Mouse (Mus musculus) forebrain, postnatal 0 days (tissue): ENCODE results near the gene Ago4. TPM values are rescaled to one million over a fixed set of nuclear protein-coding genes. Genes with fewer than 3 reads are reported as not detected.

ENCODE experiments used
- ATAC-seq: fragments of 200-750 bp; cut with Nextera tagmentation; 2 replicates; pipeline ENCODE4 v1.8.0; 2017; ENCODE audit warnings: mild to moderate bottlenecking, moderate library complexity
- DNase-seq: peaks from one replicate; pipeline ENCODE4 v3.0.0-alpha.2; 2015
- H3K27ac ChIP-seq: fragments of 300-500 bp; sonication (generic); 2 replicates; pipeline ENCODE4 v1.5.1; 2014; ENCODE audit warnings: low read depth, mild to moderate bottlenecking, antibody characterized with exemption, low read length, moderate library complexity, mixed read lengths
- H3K27me3 ChIP-seq: fragments of 300-500 bp; sonication (generic); 2 replicates; pipeline ENCODE4 v1.6.1; 2014; ENCODE audit warnings: mild to moderate bottlenecking, low read length, mixed read lengths; ENCODE audit not compliant: insufficient read depth
- H3K36me3 ChIP-seq: fragments of 300-500 bp; sonication (generic); 2 replicates; pipeline ENCODE4 v1.6.1; 2014; ENCODE audit warnings: mild to moderate bottlenecking, moderate library complexity; ENCODE audit not compliant: insufficient read depth
- H3K4me1 ChIP-seq: fragments of 300-500 bp; sonication (generic); 2 replicates; pipeline ENCODE4 v1.6.1; 2014; ENCODE audit warnings: antibody characterized with exemption; ENCODE audit not compliant: insufficient read depth
- H3K4me2 ChIP-seq: fragments of 300-500 bp; sonication (generic); 2 replicates; pipeline ENCODE4 v1.6.1; 2014; ENCODE audit warnings: low read depth, mild to moderate bottlenecking, moderate library complexity
- H3K4me3 ChIP-seq: fragments of 300-500 bp; sonication (generic); 2 replicates; pipeline ENCODE4 v1.5.1; 2014; ENCODE audit warnings: low read depth, low read length, mixed read lengths
- H3K9ac ChIP-seq: fragments of 300-500 bp; sonication (generic); 2 replicates; pipeline ENCODE4 v1.6.1; 2014; ENCODE audit warnings: mild to moderate bottlenecking
- H3K9me3 ChIP-seq: fragments of 300-500 bp; sonication (generic); 2 replicates; pipeline ENCODE4 v1.6.1; 2016; ENCODE audit warnings: low read length
- CTCF ChIP-seq: sonication (generic); IDR thresholded peaks from 2 replicates; pipeline ENCODE4 v1.5.1; 2016; ENCODE audit warnings: antibody characterized with exemption, control low read depth, low read depth
- WGBS: fragments of 180-500 bp; shearing (Covaris S2); extraction: QIAGEN DNeasy Blood & Tissue Kit; methylation state at CpG from one replicate; pipeline ENCODE4 v1.1.7; 2014; 5-methylcytosine and 5-hydroxymethylcytosine counted together
- polyA plus RNA-seq: library from polyadenylated mRNA; unstranded; fragments of >200 nt; fragmentation: Nextera tagmentation; extraction: Ambion mirVana; gene quantifications from 2 replicates; pipeline ENCODE4 v1.2.1, GENCODE M21; 2015
- total RNA-seq: library from RNA; depleted of rRNA; stranded (reverse); fragments of >200 nt; gene quantifications from 2 replicates; pipeline ENCODE4 v1.2.3, GENCODE M21; 2014

Ago4 gene
- total and polyA plus RNA-seq, 2 experiments from 2014 or later = 3.1 to 11.6 TPM

- no peak for ATAC-seq
- TF ChIP-seq CTCF = no peak
- Histone ChIP-seq H3K4me1 (no peaks in the 10 kb centered on the region), H3K27ac (no peak overlapping the region), H3K4me3 (no peak overlapping the region), H3K9me3 (no peaks in the 10 kb centered on the region), H3K36me3 (peaks cover 38% of the 10 kb centered on the region), H3K27me3 (no peaks in the 10 kb centered on the region), H3K9ac (no peak overlapping the region), H3K4me2 (no peak overlapping the region)
- WGBS = 84% methylated on average over 12 of the region's 12 CpGs
- no peak for DNase-seq
Measured at GRCm38 (mm10) chr4:126490726-126491125, 42.5 kb downstream of the Ago4 start.

- no peaks in the 10 kb centered on the region for H3K9me3 ChIP-seq
- H3K4me3 ChIP-seq = no peak overlapping the region
- no peak overlapping the region for H3K9ac ChIP-seq
- H3K27me3 ChIP-seq = no peaks in the 10 kb centered on the region
- no peak overlapping the region for H3K4me2 ChIP-seq
- H3K36me3 ChIP-seq = peaks cover 31% of the 10 kb centered on the region
- 91% methylated on average over 5 of the region's 5 CpGs for WGBS
- DNase-seq (no peak), ATAC-seq (no peak)
- H3K4me1 ChIP-seq = no peaks in the 10 kb centered on the region
- no peak for TF ChIP-seq CTCF
- H3K27ac ChIP-seq = no peak overlapping the region
Measured at GRCm38 (mm10) chr4:126489811-126490210, 43.5 kb downstream of the Ago4 start.

GRCm38 (mm10) chr4:126486217-126486616 is 47.1 kb downstream of the Ago4 start:
- ATAC-seq (no peak), DNase-seq (no peak)
- Histone ChIP-seq H3K9me3 (no peaks in the 10 kb centered on the region), H3K27ac (no peak overlapping the region), H3K4me2 (no peak overlapping the region), H3K9ac (no peak overlapping the region), H3K4me3 (no peak overlapping the region), H3K36me3 (peaks cover 12% of the 10 kb centered on the region; the same call in 1 of the 2 replicates), H3K27me3 (no peaks in the 10 kb centered on the region), H3K4me1 (no peaks in the 10 kb centered on the region)
- WGBS = 81% methylated on average over 1 of the region's 1 CpGs
- TF ChIP-seq CTCF = no peak

- no peaks in the 10 kb centered on the region for H3K4me1 ChIP-seq
- DNase-seq (no peak), ATAC-seq (no peak)
- H3K4me3 ChIP-seq = no peak overlapping the region
- H3K27ac ChIP-seq = no peak overlapping the region
- TF ChIP-seq CTCF = no peak
- WGBS = 94% methylated on average over 2 of the region's 2 CpGs
- H3K9ac ChIP-seq = no peak overlapping the region
- no peaks in the 10 kb centered on the region for H3K9me3 ChIP-seq
- no peaks in the 10 kb centered on the region for H3K27me3 ChIP-seq
- H3K4me2 ChIP-seq = no peak overlapping the region
- 0 out of 2 replicates have a peak, but pooled peaks cover 4% of the 10 kb centered on the region for H3K36me3 ChIP-seq
Measured at GRCm38 (mm10) chr4:126485065-126485464, 48.2 kb downstream of the Ago4 start.

- Histone ChIP-seq H3K9ac (no peak overlapping the region), H3K9me3 (no peaks in the 10 kb centered on the region), H3K4me3 (no peak overlapping the region), H3K4me1 (no peaks in the 10 kb centered on the region), H3K27ac (no peak overlapping the region), H3K4me2 (no peak overlapping the region), H3K36me3 (no peaks in the 10 kb centered on the region), H3K27me3 (no peaks in the 10 kb centered on the region)
- WGBS = 82% methylated on average over 3 of the region's 3 CpGs
- no peak for TF ChIP-seq CTCF
- no peak for ATAC-seq
- DNase-seq = no peak
Measured at GRCm38 (mm10) chr4:126483874-126484273, 49.4 kb downstream of the Ago4 start.

- DNase-seq (no peak), ATAC-seq (no peak)
- Histone ChIP-seq H3K4me1 (no peaks in the 10 kb centered on the region), H3K9ac (no peak overlapping the region), H3K4me2 (no peak overlapping the region), H3K36me3 (no peaks in the 10 kb centered on the region), H3K4me3 (no peak overlapping the region), H3K27ac (no peak overlapping the region), H3K9me3 (no peaks in the 10 kb centered on the region), H3K27me3 (no peaks in the 10 kb centered on the region)
- TF ChIP-seq CTCF = no peak
- WGBS = 79% methylated on average over 12 of the region's 12 CpGs
Measured at GRCm38 (mm10) chr4:126482951-126483350, 50.3 kb downstream of the Ago4 start.

- WGBS = 94% methylated on average over 5 of the region's 5 CpGs
Measured at GRCm38 (mm10) chr4:126481461-126481860, 51.8 kb downstream of the Ago4 start.

GRCm38 (mm10) chr4:126480288-126480687 is 53.0 kb downstream of the Ago4 start:
- no peak for TF ChIP-seq CTCF
- no peak overlapping the region for H3K9ac ChIP-seq
- WGBS = 86% methylated on average over 3 of the region's 3 CpGs
- DNase-seq (no peak), ATAC-seq (no peak)
- no peaks in the 10 kb centered on the region for H3K9me3 ChIP-seq
- no peak overlapping the region for H3K4me2 ChIP-seq
- no peak overlapping the region for H3K4me3 ChIP-seq
- no peaks in the 10 kb centered on the region for H3K4me1 ChIP-seq
- H3K27ac ChIP-seq = no peak overlapping the region
- H3K27me3 ChIP-seq = no peaks in the 10 kb centered on the region
- no peaks in the 10 kb centered on the region for H3K36me3 ChIP-seq

More at GRCm38 (mm10) chr4:126481461-126481860, 51.8 kb downstream of the Ago4 start:
- DNase-seq (no peak), ATAC-seq (no peak)
- Histone ChIP-seq H3K9ac (no peak overlapping the region), H3K4me1 (no peaks in the 10 kb centered on the region), H3K36me3 (no peaks in the 10 kb centered on the region), H3K27ac (no peak overlapping the region), H3K4me3 (no peak overlapping the region), H3K4me2 (no peak overlapping the region), H3K27me3 (no peaks in the 10 kb centered on the region), H3K9me3 (no peaks in the 10 kb centered on the region)
- no peak for TF ChIP-seq CTCF
